ENCODE assay signal across 8 mouse cellular contexts in the genomic region with DNA sequence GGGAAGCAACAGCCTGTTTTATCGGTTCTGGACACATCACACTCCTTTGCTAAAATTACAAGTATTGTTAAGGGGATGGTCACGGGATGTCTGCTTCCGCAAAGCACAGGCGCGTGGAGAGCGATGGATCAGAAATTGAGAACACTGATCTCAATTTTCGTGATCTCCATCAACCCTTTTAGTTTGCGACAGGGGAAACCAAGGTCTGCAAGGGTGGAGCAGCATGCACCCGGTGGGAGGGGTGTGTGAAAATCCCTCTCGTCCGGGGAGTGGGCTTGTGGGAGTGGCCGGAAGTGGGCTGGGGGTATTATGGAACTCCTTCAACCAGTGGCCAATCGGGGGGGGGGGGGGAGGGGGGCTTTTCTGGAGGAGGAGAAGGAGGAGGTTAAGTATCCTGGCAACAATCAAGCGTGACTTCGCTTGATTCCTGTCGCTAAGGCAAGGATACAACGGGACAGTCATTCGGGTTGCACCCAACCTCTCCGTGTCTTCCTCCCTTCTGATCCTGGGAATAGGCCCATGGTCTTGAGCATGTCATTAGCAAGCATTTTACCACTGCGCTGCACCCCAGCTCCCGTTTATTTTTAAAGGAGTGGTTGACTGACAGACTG. TPM values are rescaled to one million over a fixed set of nuclear protein-coding genes. Genes with fewer than 3 reads are reported as not detected.
A peak's percentile ranks its signal among the peaks of the same experiment; 100 is the strongest.
DNase-seq lines count a peak whose midpoint lies in the region; ATAC-seq and TF ChIP-seq lines count a peak whose summit lies in the region.

No protein-coding gene starts in this region.

- intact Hi-C loops in gastrocnemius, postnatal 14 days (cut with DNase I; ENCODE audit: low total_unique reads), result no loop called here

- H3K27ac ChIP-seq in bone marrow, adult 2 months (ENCODE audit: control insufficient read depth, insufficient read depth, low read depth, low read length, poor library complexity), result peak overlapping the region; percentile 65
- peak overlapping the region; percentile 11; the same call in 1 of the 2 replicates for H3K27ac ChIP-seq in embryonic fibroblast, embryonic 13.5 days (ENCODE audit: insufficient read depth, low read length)
- H3K27ac ChIP-seq in hindbrain, embryonic 14.5 days, result peak overlapping the region; percentile 84
- no peak overlapping the region for H3K27ac ChIP-seq in liver, embryonic 14.5 days
- peak overlapping the region; percentile 66 for H3K27ac ChIP-seq in neural tube, embryonic 14.5 days (ENCODE audit: low read depth, low read length)

- no peaks in the 10 kb centered on the region for H3K36me3 ChIP-seq in hindbrain, embryonic 14.5 days (replicated peaks; ENCODE audit: control insufficient read depth, insufficient read depth)
- H3K36me3 ChIP-seq in liver, embryonic 14.5 days (replicated peaks; ENCODE audit: control insufficient read depth, insufficient read depth, low read depth), result no peaks in the 10 kb centered on the region
- H3K36me3 ChIP-seq in neural tube, embryonic 14.5 days (ENCODE audit: control insufficient read depth, insufficient read depth, low read length), result no peaks in the 10 kb centered on the region

- H3K27me3 ChIP-seq in hindbrain, embryonic 14.5 days (ENCODE audit: control insufficient read depth, insufficient read depth, low read length), result no peaks in the 10 kb centered on the region
- H3K27me3 ChIP-seq in liver, embryonic 14.5 days (ENCODE audit: control insufficient read depth, insufficient read depth, low read length), result peaks cover 10% of the 10 kb centered on the region
- H3K27me3 ChIP-seq in neural tube, embryonic 14.5 days (ENCODE audit: control insufficient read depth, insufficient read depth, low read length), result no peaks in the 10 kb centered on the region

- peak; percentile 80 for ATAC-seq in hindbrain, embryonic 14.5 days (ENCODE audit: low FRiP score)
- no peak for ATAC-seq in liver, embryonic 14.5 days (ENCODE audit: insufficient read depth)
- peak; percentile 62 for ATAC-seq in neural tube, embryonic 14.5 days (ENCODE audit: low read depth)

- TF ChIP-seq POLR2A in bone marrow, adult 2 months (IDR thresholded peaks at IDR 0.05; ENCODE audit: borderline replicate concordance, control insufficient read depth, low read depth, low read length), result no peak
- TF ChIP-seq POLR2A in embryonic fibroblast, embryonic 13.5 days (IDR thresholded peaks at IDR 0.05; ENCODE audit: low read depth, low read length), result peak; percentile 54; the same call in 1 of the 2 replicates

- H3K9me3 ChIP-seq in hindbrain, embryonic 14.5 days (ENCODE audit: control insufficient read depth, low read length), result no peaks in the 10 kb centered on the region
- H3K9me3 ChIP-seq in liver, embryonic 14.5 days (ENCODE audit: control insufficient read depth, low read length), result no peaks in the 10 kb centered on the region
- H3K9me3 ChIP-seq in neural tube, embryonic 14.5 days (ENCODE audit: control insufficient read depth, low read length), result no peaks in the 10 kb centered on the region

- H3K4me2 ChIP-seq in hindbrain, embryonic 14.5 days (replicated peaks), result peak overlapping the region; percentile 71
- H3K4me2 ChIP-seq in liver, embryonic 14.5 days (ENCODE audit: low read depth), result peak overlapping the region; percentile 57
- H3K4me2 ChIP-seq in neural tube, embryonic 14.5 days (ENCODE audit: low read depth, low read length), result peak overlapping the region; percentile 77

- peak; percentile 35 for DNase-seq in kidney, postnatal 10 days
- no peak for DNase-seq in kidney, adult 11 months
- DNase-seq in hindbrain, embryonic 14.5 days (ENCODE audit: low spot score), result peak; percentile 57
- no peak for DNase-seq in liver, embryonic 14.5 days (ENCODE audit: low read depth in 3 of 3, low spot score in 3 of 3)
- no peak for DNase-seq in gastrocnemius, postnatal 14 days

- peak overlapping the region; percentile 86 for H3K4me3 ChIP-seq in bone marrow, adult 2 months (replicated peaks; ENCODE audit: control insufficient read depth, low read depth, low read length)
- peak overlapping the region; percentile 62 for H3K4me3 ChIP-seq in embryonic fibroblast, embryonic 13.5 days (ENCODE audit: insufficient read depth, low read length)
- H3K4me3 ChIP-seq in hindbrain, embryonic 14.5 days (replicated peaks; ENCODE audit: low read length), result peak overlapping the region; percentile 73
- peak overlapping the region; percentile 47 to 60 for H3K4me3 ChIP-seq in liver, embryonic 14.5 days (ENCODE audit: insufficient read depth in 1 of 2, low read depth in 2 of 2, low read length in 2 of 2)
- peak overlapping the region; percentile 76 for H3K4me3 ChIP-seq in neural tube, embryonic 14.5 days (ENCODE audit: low read depth, low read length)

- under 1% methylated on average over 21 of the region's 21 CpGs for WGBS in bone marrow, adult 2 months
- WGBS in hindbrain, embryonic 14.5 days, result 1% methylated on average over 21 of the region's 21 CpGs
- 2% methylated on average over 20 of the region's 21 CpGs for WGBS in liver, embryonic 14.5 days (ENCODE audit: insufficient replicate concordance)
- under 1% methylated on average over 20 of the region's 21 CpGs for WGBS in neural tube, embryonic 14.5 days

- TF ChIP-seq CTCF in bone marrow, adult 2 months (IDR thresholded peaks at IDR 0.05; ENCODE audit: control insufficient read depth, insufficient read depth, low read length), result no peak
- no peak for TF ChIP-seq CTCF in embryonic fibroblast, embryonic 13.5 days (IDR thresholded peaks at IDR 0.05; ENCODE audit: borderline replicate concordance, insufficient read depth, low read length)
- no peak for TF ChIP-seq CTCF in liver, embryonic 14.5 days (IDR thresholded peaks at IDR 0.05; ENCODE audit: low read depth)

- no peak for TF ChIP-seq EP300 in liver, embryonic 14.5 days (IDR thresholded peaks at IDR 0.05; ENCODE audit: low read depth)

- peaks cover 2% of the 10 kb centered on the region; the same call in 1 of the 2 replicates for H3K4me1 ChIP-seq in bone marrow, adult 2 months (ENCODE audit: control insufficient read depth, insufficient read depth, low read length)
- peaks cover 5% of the 10 kb centered on the region for H3K4me1 ChIP-seq in embryonic fibroblast, embryonic 13.5 days (ENCODE audit: control insufficient read depth, insufficient read depth, low read length)
- peaks cover 16% of the 10 kb centered on the region for H3K4me1 ChIP-seq in hindbrain, embryonic 14.5 days (replicated peaks; ENCODE audit: control insufficient read depth, insufficient read depth, low read length)
- H3K4me1 ChIP-seq in liver, embryonic 14.5 days (replicated peaks; ENCODE audit: control insufficient read depth in 2 of 2, insufficient read depth in 2 of 2, low read length in 1 of 2), result peaks cover 0 to 5% of the 10 kb centered on the region in 2 experiments; a peak in 1 of 4 replicates
- no peaks in the 10 kb centered on the region; the same call in 1 of the 2 replicates for H3K4me1 ChIP-seq in neural tube, embryonic 14.5 days (ENCODE audit: control insufficient read depth, insufficient read depth, low read length)

- peak overlapping the region; percentile 74 for H3K9ac ChIP-seq in hindbrain, embryonic 14.5 days
- H3K9ac ChIP-seq in liver, embryonic 14.5 days (replicated peaks), result no peak overlapping the region
- H3K9ac ChIP-seq in neural tube, embryonic 14.5 days (replicated peaks; ENCODE audit: low read depth, low read length), result peak overlapping the region; percentile 61

RNA-seq across cellular contexts. Expression of gene Snx10, which starts 0.7 kb away (rescaled TPM):
- 13.7 and 18.5 TPM in 2 replicates for polyA plus RNA-seq in bone marrow, adult 2 months (2011; ENCODE audit: insufficient read depth, insufficient read length, low replicate concordance, missing spikeins)
- 25.0 and 27.5 TPM in 2 replicates for polyA plus RNA-seq in embryonic fibroblast, embryonic 13.5 days (2011; ENCODE audit: insufficient read length, low read depth, missing spikeins)
- 60.3 and 69.1 TPM in 2 replicates for polyA plus RNA-seq in hindbrain, embryonic 14.5 days (2014; fragmentation: Nextera tagmentation; extraction: Ambion mirVana)
- 1.2 and 2.0 TPM in 2 replicates for polyA plus RNA-seq in liver, embryonic 14.5 days (2012; rRNA removed)
- polyA plus RNA-seq in liver, embryonic 14.5 days (2014; fragmentation: Nextera tagmentation; extraction: Ambion mirVana), result 6.4 and 6.7 TPM in 2 replicates
- 62.4 and 63.9 TPM in 2 replicates for polyA plus RNA-seq in neural tube, embryonic 14.5 days (2014; fragmentation: Nextera tagmentation; extraction: Ambion mirVana)
- 1 to 10 TPM; 5.2 to 5.3 TPM for total RNA-seq in gastrocnemius, postnatal 14 days (2021)

RNA-seq across cellular contexts. Expression of gene Cbx3, which starts 54.3 kb away (rescaled TPM):
- 96.2 and 134 TPM in 2 replicates for polyA plus RNA-seq in bone marrow, adult 2 months (2011; ENCODE audit: insufficient read depth, insufficient read length, low replicate concordance, missing spikeins)
- 162 and 261 TPM in 2 replicates for polyA plus RNA-seq in embryonic fibroblast, embryonic 13.5 days (2011; ENCODE audit: insufficient read length, low read depth, missing spikeins)
- 353 and 390 TPM in 2 replicates for polyA plus RNA-seq in hindbrain, embryonic 14.5 days (2014; fragmentation: Nextera tagmentation; extraction: Ambion mirVana)
- 25.8 and 50.6 TPM in 2 replicates for polyA plus RNA-seq in liver, embryonic 14.5 days (2012; rRNA removed)
- polyA plus RNA-seq in liver, embryonic 14.5 days (2014; fragmentation: Nextera tagmentation; extraction: Ambion mirVana), result 264 and 269 TPM in 2 replicates
- 360 and 386 TPM in 2 replicates for polyA plus RNA-seq in neural tube, embryonic 14.5 days (2014; fragmentation: Nextera tagmentation; extraction: Ambion mirVana)
- total RNA-seq in gastrocnemius, postnatal 14 days (2021), result 10 to 100 TPM; 48.2 to 55.3 TPM

RNA-seq across cellular contexts. Expression of gene Hnrnpa2b1, which starts 54.7 kb away (rescaled TPM):
- polyA plus RNA-seq in bone marrow, adult 2 months (2011; ENCODE audit: insufficient read depth, insufficient read length, low replicate concordance, missing spikeins), result 1,010 and 1,239 TPM in 2 replicates
- 838 and 1,144 TPM in 2 replicates for polyA plus RNA-seq in embryonic fibroblast, embryonic 13.5 days (2011; ENCODE audit: insufficient read length, low read depth, missing spikeins)
- polyA plus RNA-seq in hindbrain, embryonic 14.5 days (2014; fragmentation: Nextera tagmentation; extraction: Ambion mirVana), result 701 and 734 TPM in 2 replicates
- polyA plus RNA-seq in liver, embryonic 14.5 days (2012; rRNA removed), result 353 and 684 TPM in 2 replicates
- polyA plus RNA-seq in liver, embryonic 14.5 days (2014; fragmentation: Nextera tagmentation; extraction: Ambion mirVana), result 462 and 503 TPM in 2 replicates
- polyA plus RNA-seq in neural tube, embryonic 14.5 days (2014; fragmentation: Nextera tagmentation; extraction: Ambion mirVana), result 791 and 971 TPM in 2 replicates
- total RNA-seq in gastrocnemius, postnatal 14 days (2021), result 100 to 1,000 TPM; 255 to 265 TPM

Comparison
In these comparisons a context has a peak if more than half of its experiments do, and no peak if none do; other contexts are left out.
1. DNase-seq: peak in kidney, postnatal 10 days (single experiment) and hindbrain, embryonic 14.5 days (single experiment); none in kidney, adult 11 months (single experiment), liver, embryonic 14.5 days (0 of 3) and gastrocnemius, postnatal 14 days (single experiment).
2. Peak in every context shown above with its lines, with median percentiles within 50 percentile points of each other: H3K4me3 ChIP-seq and H3K4me2 ChIP-seq.